Mouse (Mus musculus): ENCODE data around the gene Polrmt. TPM values are rescaled to one million over a fixed set of nuclear protein-coding genes. Genes with fewer than 3 reads are reported as not detected.

Polrmt gene
- polyA plus RNA-seq, 2 experiments, result 10.1 to 17.4 TPM

DNA sequence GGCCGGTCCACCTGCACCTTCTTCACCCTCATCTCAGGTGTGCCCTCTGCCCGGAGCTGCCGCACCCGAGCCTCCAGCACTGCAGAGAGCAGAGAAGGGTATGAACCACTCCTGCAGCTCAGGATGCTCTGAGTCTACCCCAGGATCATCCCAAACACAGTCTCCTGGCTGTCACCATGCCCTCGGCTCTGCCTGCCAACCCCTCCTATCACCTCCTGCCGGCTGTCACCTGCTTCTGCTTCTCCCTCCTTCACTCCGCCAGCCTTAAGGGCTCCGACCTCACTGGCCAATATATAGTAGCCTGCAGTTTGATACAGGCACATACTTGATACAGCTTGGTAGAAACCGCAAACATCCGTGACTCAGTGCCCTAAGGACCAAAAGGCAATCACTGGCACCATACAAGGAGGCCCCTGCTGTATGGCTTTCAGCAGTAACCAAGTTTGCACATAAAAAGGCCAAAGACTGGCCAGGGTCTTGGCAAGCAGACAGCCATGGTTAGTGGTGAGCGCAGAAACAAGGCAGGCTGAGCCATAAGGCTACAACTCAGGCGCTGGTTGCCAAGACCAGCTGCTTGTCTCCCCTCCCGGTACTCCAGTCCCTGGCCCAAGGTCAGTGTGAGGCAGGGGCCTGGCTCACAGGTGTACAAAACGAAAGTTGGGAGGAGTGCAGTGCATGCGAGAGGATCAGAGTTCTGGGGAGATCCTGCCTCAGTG, 2.6 kb downstream of the Polrmt start:
- H3K36me3 ChIP-seq (replicated peaks; ENCODE audit: control insufficient read depth, insufficient read depth, low read depth), result peaks cover 14% of the 10 kb centered on the region

GRCm38 (mm10) chr10:79743161-79743560, 3.2 kb downstream of the Polrmt start:
- DNase-seq (ENCODE audit: low read depth in 3 of 3, low spot score in 3 of 3) (no peak), ATAC-seq (ENCODE audit: insufficient read depth) (no peak)
- TF ChIP-seq EP300 (IDR thresholded peaks at IDR 0.05; ENCODE audit: low read depth) (no peak), CTCF (IDR thresholded peaks at IDR 0.05; ENCODE audit: low read depth) (no peak)
- H3K4me2 ChIP-seq (ENCODE audit: low read depth), result no peak overlapping the region
- no peak overlapping the region for H3K27ac ChIP-seq
- no peaks in the 10 kb centered on the region for H3K27me3 ChIP-seq (ENCODE audit: control insufficient read depth, insufficient read depth, low read length)
- 80% methylated on average over 11 of the region's 11 CpGs for WGBS (ENCODE audit: insufficient replicate concordance)
- no peak overlapping the region for H3K9ac ChIP-seq (replicated peaks)
- no peaks in the 10 kb centered on the region for H3K9me3 ChIP-seq (ENCODE audit: control insufficient read depth, low read length)
- H3K4me1 ChIP-seq (replicated peaks; ENCODE audit: control insufficient read depth in 2 of 2, insufficient read depth in 2 of 2, low read length in 1 of 2), result peaks cover 11 to 12% of the 10 kb centered on the region in 2 experiments
- peaks cover 14% of the 10 kb centered on the region for H3K36me3 ChIP-seq (replicated peaks; ENCODE audit: control insufficient read depth, insufficient read depth, low read depth)
- no peak overlapping the region for H3K4me3 ChIP-seq (ENCODE audit: insufficient read depth in 1 of 2, low read depth in 2 of 2, low read length in 2 of 2)

More for the DNA sequence above, 2.6 kb downstream of the Polrmt start:
- Histone ChIP-seq H3K4me1 (replicated peaks; ENCODE audit: control insufficient read depth in 2 of 2, insufficient read depth in 2 of 2, low read length in 1 of 2) (peaks cover 11 to 12% of the 10 kb centered on the region in 2 experiments), H3K27ac (no peak overlapping the region), H3K9ac (replicated peaks) (no peak overlapping the region), H3K9me3 (ENCODE audit: control insufficient read depth, low read length) (no peaks in the 10 kb centered on the region), H3K27me3 (ENCODE audit: control insufficient read depth, insufficient read depth, low read length) (no peaks in the 10 kb centered on the region), H3K4me2 (ENCODE audit: low read depth) (no peak overlapping the region), H3K4me3 (ENCODE audit: insufficient read depth in 1 of 2, low read depth in 2 of 2, low read length in 2 of 2) (no peak overlapping the region)
- ATAC-seq (ENCODE audit: insufficient read depth) (no peak), DNase-seq (ENCODE audit: low read depth in 3 of 3, low spot score in 3 of 3) (no peak)
- TF ChIP-seq CTCF (IDR thresholded peaks at IDR 0.05; ENCODE audit: low read depth) (no peak), EP300 (IDR thresholded peaks at IDR 0.05; ENCODE audit: low read depth) (no peak)
- 86% methylated on average over 15 of the region's 15 CpGs for WGBS (ENCODE audit: insufficient replicate concordance)

DNA sequence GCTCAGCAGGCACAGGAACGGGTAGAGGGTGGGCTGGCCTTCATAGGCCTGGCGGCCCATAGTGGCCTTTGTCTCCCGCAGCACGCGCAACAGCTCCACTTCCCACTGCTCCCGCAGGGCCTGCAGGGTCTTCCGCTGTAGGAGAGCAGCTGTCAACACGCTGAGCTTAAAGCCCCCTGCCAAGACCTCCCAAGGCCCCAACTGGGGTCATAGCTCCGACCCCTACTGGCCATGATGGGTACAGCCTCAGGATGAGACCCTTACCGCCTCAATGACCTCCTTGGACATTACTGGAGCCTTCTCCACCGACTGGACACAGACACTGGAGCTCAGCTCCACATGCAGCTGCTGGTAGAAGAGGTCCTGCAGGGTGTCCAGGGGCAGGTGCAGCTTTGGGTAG, 5.5 kb downstream of the Polrmt start:
- no peak for ATAC-seq (ENCODE audit: insufficient read depth)
- WGBS (ENCODE audit: insufficient replicate concordance), result 77% methylated on average over 11 of the region's 11 CpGs
- Histone ChIP-seq H3K27ac (no peak overlapping the region), H3K36me3 (replicated peaks; ENCODE audit: control insufficient read depth, insufficient read depth, low read depth) (peaks cover 14% of the 10 kb centered on the region), H3K9ac (replicated peaks) (no peak overlapping the region), H3K27me3 (ENCODE audit: control insufficient read depth, insufficient read depth, low read length) (no peaks in the 10 kb centered on the region), H3K4me1 (replicated peaks; ENCODE audit: control insufficient read depth in 2 of 2, insufficient read depth in 2 of 2, low read length in 1 of 2) (peaks cover 5% of the 10 kb centered on the region in 2 experiments; a peak in 3 of 4 replicates), H3K4me2 (ENCODE audit: low read depth) (no peak overlapping the region), H3K9me3 (ENCODE audit: control insufficient read depth, low read length) (no peaks in the 10 kb centered on the region), H3K4me3 (ENCODE audit: insufficient read depth in 1 of 2, low read depth in 2 of 2, low read length in 2 of 2) (no peak overlapping the region)
- no peak for DNase-seq (ENCODE audit: low read depth in 3 of 3, low spot score in 3 of 3)
- TF ChIP-seq CTCF (IDR thresholded peaks at IDR 0.05; ENCODE audit: low read depth), result peak; percentile 51
- no peak for TF ChIP-seq EP300 (IDR thresholded peaks at IDR 0.05; ENCODE audit: low read depth)

DNA sequence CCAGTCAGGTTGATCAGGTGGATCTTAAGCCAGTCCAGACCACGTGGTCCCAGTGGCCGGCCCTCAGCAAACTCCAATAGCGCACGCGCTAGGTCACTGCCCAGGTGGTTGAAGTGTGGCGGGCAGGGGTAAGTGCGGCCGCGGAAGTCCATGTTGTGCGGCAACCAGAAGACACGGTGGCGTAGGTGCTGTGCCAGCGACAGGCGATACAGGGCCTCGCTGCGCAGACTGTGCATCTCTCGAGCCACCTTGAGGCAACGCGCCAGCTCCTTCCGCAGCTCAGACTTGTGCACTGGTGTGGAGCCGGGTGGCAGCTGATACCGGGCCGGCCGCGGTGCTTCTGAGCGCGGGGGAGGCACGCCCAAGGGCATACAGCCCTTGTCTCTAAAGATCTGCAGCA, 7.1 kb downstream of the Polrmt start:
- Histone ChIP-seq H3K9ac (replicated peaks) (no peak overlapping the region), H3K4me3 (ENCODE audit: insufficient read depth in 1 of 2, low read depth in 2 of 2, low read length in 2 of 2) (no peak overlapping the region), H3K9me3 (ENCODE audit: control insufficient read depth, low read length) (no peaks in the 10 kb centered on the region), H3K4me1 (replicated peaks; ENCODE audit: control insufficient read depth in 2 of 2, insufficient read depth in 2 of 2, low read length in 1 of 2) (no peaks in the 10 kb centered on the region), H3K36me3 (replicated peaks; ENCODE audit: control insufficient read depth, insufficient read depth, low read depth) (peaks cover 14% of the 10 kb centered on the region), H3K4me2 (ENCODE audit: low read depth) (no peak overlapping the region), H3K27me3 (ENCODE audit: control insufficient read depth, insufficient read depth, low read length) (no peaks in the 10 kb centered on the region), H3K27ac (no peak overlapping the region)
- ATAC-seq (ENCODE audit: insufficient read depth) (no peak), DNase-seq (ENCODE audit: low read depth in 3 of 3, low spot score in 3 of 3) (no peak)
- WGBS (ENCODE audit: insufficient replicate concordance), result 86% methylated on average over 28 of the region's 28 CpGs
- no peak for TF ChIP-seq CTCF (IDR thresholded peaks at IDR 0.05; ENCODE audit: low read depth)
- TF ChIP-seq EP300 (IDR thresholded peaks at IDR 0.05; ENCODE audit: low read depth), result no peak

DNA sequence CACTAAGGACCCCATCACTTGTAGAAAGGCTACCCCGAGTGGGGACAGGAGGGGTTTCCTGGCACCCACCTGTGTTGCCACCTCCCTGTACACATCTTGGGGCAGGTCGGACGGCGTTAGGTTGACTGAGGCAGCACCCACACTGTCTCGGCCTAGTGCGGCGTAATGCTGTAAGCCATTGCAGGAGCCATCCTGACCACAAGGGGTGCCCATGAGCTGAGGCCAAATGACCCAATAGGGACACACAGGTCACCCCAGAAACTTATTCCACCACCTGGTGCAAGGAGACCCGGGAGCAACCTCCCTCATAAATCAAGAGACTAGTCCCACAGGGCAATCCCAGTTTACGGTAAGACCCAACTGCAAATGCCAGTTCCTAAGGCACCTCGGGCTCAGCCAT, 8.1 kb downstream of the Polrmt start:
- Histone ChIP-seq H3K4me2 (ENCODE audit: low read depth) (no peak overlapping the region), H3K4me3 (ENCODE audit: insufficient read depth in 1 of 2, low read depth in 2 of 2, low read length in 2 of 2) (no peak overlapping the region), H3K27ac (no peak overlapping the region), H3K36me3 (replicated peaks; ENCODE audit: control insufficient read depth, insufficient read depth, low read depth) (peaks cover 14% of the 10 kb centered on the region), H3K9ac (replicated peaks) (no peak overlapping the region), H3K27me3 (ENCODE audit: control insufficient read depth, insufficient read depth, low read length) (no peaks in the 10 kb centered on the region), H3K9me3 (ENCODE audit: control insufficient read depth, low read length) (no peaks in the 10 kb centered on the region), H3K4me1 (replicated peaks; ENCODE audit: control insufficient read depth in 2 of 2, insufficient read depth in 2 of 2, low read length in 1 of 2) (no peaks in the 10 kb centered on the region)
- DNase-seq (ENCODE audit: low read depth in 3 of 3, low spot score in 3 of 3) (no peak), ATAC-seq (ENCODE audit: insufficient read depth) (no peak)
- TF ChIP-seq CTCF (IDR thresholded peaks at IDR 0.05; ENCODE audit: low read depth), result peak; percentile 87
- TF ChIP-seq EP300 (IDR thresholded peaks at IDR 0.05; ENCODE audit: low read depth), result no peak
- WGBS (ENCODE audit: insufficient replicate concordance), result 87% methylated on average over 10 of the region's 10 CpGs
